Mouse (Mus musculus) induced T-regulatory cell, adult 2 months (primary cell): ENCODE measurements around the gene Olfr1462.

Experiments used
- DNase-seq: peaks from one replicate; pipeline ENCODE4 v3.0.0-alpha.2; 2012; ENCODE audit warnings: low read depth

Olfr1462 gene

DNA sequence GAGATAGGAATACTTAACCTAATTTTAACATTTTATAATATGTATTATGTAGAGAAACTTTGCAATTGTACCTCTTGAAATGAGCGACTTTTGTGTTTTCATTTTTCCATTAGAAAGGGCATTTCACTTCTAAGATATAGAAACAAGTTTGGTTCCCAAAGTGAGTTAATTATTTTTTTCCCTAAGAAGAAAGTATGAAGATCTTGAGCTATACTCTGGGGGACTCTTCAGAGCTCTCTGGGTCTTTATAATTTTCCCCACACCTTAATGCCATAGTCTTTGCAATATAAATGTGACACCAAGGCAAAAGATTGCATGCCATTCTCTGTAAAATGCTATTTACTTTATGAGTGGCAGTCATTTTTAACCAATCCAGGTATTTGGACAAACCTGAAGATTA is at the start of gene Olfr1462:
TSS of gene Olfr1462 (plus strand) at position 301 of the 400 bp plus-strand sequence.
- DNase-seq = no peak

DNA sequence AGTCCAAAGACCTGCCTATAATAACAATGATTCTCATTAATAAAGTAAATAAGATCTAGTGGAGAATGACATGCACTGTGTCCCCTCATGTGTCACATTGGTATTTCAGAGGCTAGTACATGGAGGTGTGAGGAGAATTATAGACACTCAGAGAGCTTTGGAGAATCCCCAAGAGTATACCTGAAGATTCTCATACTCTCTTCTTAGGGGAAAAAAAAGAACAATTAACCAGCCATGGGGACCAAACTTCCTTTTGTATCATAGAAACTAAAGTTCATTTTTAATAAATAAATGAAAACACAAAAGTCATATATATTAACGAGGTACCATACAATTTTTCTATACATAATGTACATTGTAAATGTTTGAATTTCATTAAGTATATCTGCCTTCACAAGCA is 36.1 kb upstream of the Olfr1462 start, which contains the start of gene Olfr1459:
TSS of gene Olfr1459 (minus strand) at position 101 of the 400 bp plus-strand sequence.
- no peak for DNase-seq

DNA sequence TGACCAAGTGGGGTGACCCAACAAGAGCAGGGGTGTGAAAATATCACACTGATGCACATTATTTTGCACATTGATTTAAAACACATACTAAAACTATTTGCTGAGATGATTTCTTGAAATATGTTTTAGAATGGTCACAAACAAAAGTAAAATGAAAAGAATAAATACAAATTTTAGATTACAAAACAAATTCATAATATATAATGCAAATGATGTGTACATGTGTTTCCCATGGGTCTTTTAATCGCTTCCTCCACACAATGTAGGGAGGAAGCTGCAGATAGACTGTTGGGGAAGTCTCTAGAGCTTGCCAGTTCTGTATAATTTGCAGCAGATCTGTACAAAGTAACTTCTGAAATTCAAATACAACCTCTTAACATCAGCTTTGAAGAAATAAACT is 22.8 kb upstream of the Olfr1462 start, which contains the start of gene Olfr1461:
TSS of gene Olfr1461 (plus strand) at position 301 of the 400 bp plus-strand sequence.
- no peak for DNase-seq

GRCm38 (mm10) chr19:13221666-13222065 is 36.1 kb downstream of the Olfr1462 start:
- DNase-seq = no peak

GRCm38 (mm10) chr19:13231028-13231427 is 45.5 kb downstream of the Olfr1462 start, which contains the start of gene Olfr1463:
Olfr1463 (plus strand) TSS chr19:13231328.
- no peak for DNase-seq
